Mouse (Mus musculus) embryonic facial prominence, embryonic 11.5 days (tissue): ENCODE results near the gene Eno2. TPM values are rescaled to one million over a fixed set of nuclear protein-coding genes. Genes with fewer than 3 reads are reported as not detected.
A peak's percentile ranks its signal among the peaks of the same experiment; 100 is the strongest.
"Not testable (repeated sequence)": the region's sequence is repeated elsewhere in the genome, so short reads cannot be mapped to it uniquely, and the experiment has no call there.

ENCODE experiments used
- ATAC-seq: fragments of 200-750 bp; cut with Nextera tagmentation; replicated peaks from 2 replicates; pipeline ENCODE4 v1.8.0; 2017; ENCODE audit warnings: low read depth; ENCODE audit not compliant: insufficient number of reproducible peaks, low FRiP score, low TSS enrichment
- DNase-seq: peaks from one replicate; pipeline ENCODE4 v3.0.0-alpha.2; 2015; ENCODE audit warnings: low spot score
- H3K27ac ChIP-seq: fragments of 300-500 bp; sonication (generic); replicated peaks from 2 replicates; pipeline ENCODE4 v1.5.1; 2014; ENCODE audit warnings: mild to moderate bottlenecking, low read depth, low read length, control low read depth
- H3K27me3 ChIP-seq: fragments of 300-500 bp; sonication (generic); 2 replicates; pipeline ENCODE4 v1.6.1; 2014; ENCODE audit warnings: mild to moderate bottlenecking, low read length, moderate library complexity, mixed read lengths; ENCODE audit not compliant: control insufficient read depth, insufficient read depth
- H3K36me3 ChIP-seq: fragments of 300-500 bp; sonication (generic); replicated peaks from 2 replicates; pipeline ENCODE4 v1.6.1; 2014; ENCODE audit warnings: low read depth, mild to moderate bottlenecking, low read length, moderate library complexity, mixed read lengths; ENCODE audit not compliant: control insufficient read depth, insufficient read depth
- H3K4me1 ChIP-seq: fragments of 300-500 bp; sonication (generic); 2 replicates; pipeline ENCODE4 v1.6.1; 2014; ENCODE audit warnings: low read length, mixed read lengths; ENCODE audit not compliant: control insufficient read depth, insufficient read depth
- H3K4me2 ChIP-seq: fragments of 300-500 bp; sonication (generic); 2 replicates; pipeline ENCODE4 v1.6.1; 2014; ENCODE audit warnings: low read depth, mild to moderate bottlenecking, control low read depth, low read length, moderate library complexity
- H3K4me3 ChIP-seq: fragments of 300-500 bp; sonication (generic); 2 replicates; pipeline ENCODE4 v1.5.1; 2014; ENCODE audit warnings: low read depth, low read length, control low read depth
- H3K9ac ChIP-seq: fragments of 300-500 bp; sonication (generic); replicated peaks from 2 replicates; pipeline ENCODE4 v1.6.1; 2014; ENCODE audit warnings: mild to moderate bottlenecking, control low read depth, low read length
- H3K9me3 ChIP-seq: fragments of 300-500 bp; sonication (generic); replicated peaks from 2 replicates; pipeline ENCODE4 v1.6.1; 2016; ENCODE audit warnings: mild to moderate bottlenecking, low read length, inconsistent platforms, mixed read lengths; ENCODE audit not compliant: control insufficient read depth
- WGBS: fragments of 180-500 bp; shearing (Covaris S2); extraction: QIAGEN DNeasy Blood & Tissue Kit; methylation state at CpG from one replicate; pipeline ENCODE4 v1.1.7; 2014; 5-methylcytosine and 5-hydroxymethylcytosine counted together
- polyA plus RNA-seq: library from polyadenylated mRNA; unstranded; fragments of >200 nt; fragmentation: Nextera tagmentation; extraction: Ambion mirVana; gene quantifications from 2 replicates; pipeline ENCODE4 v1.2.1, GENCODE M21; 2014

Eno2 gene
- polyA plus RNA-seq, 1 experiment from 2014 or later, result 4.3 TPM

DNA sequence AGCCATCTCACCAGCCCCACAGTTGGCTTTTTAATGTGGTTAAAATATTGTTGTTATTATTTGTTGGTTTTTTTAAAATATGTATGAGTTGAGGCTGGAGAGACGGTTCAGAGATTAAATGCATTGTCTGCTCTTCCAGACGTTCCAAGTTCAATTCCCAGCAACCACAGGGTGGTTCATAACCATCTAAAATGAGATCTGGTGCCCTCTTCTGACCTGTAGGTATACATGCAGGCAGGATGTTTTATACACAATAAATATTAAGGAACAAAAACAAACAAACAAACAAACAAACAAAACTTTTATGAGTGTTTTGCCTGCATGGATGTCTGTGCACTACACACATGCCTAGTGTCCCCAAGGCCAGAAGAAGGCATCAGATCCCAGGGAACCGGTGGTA lies 33.6 kb upstream of the Eno2 start:
- Histone ChIP-seq H3K27me3 (no peaks in the 10 kb centered on the region), H3K4me1 (no peaks in the 10 kb centered on the region; the same call in 1 of the 2 replicates), H3K27ac (no peak overlapping the region), H3K4me2 (no peak overlapping the region), H3K4me3 (no peak overlapping the region), H3K9me3 (no peaks in the 10 kb centered on the region), H3K36me3 (no peaks in the 10 kb centered on the region), H3K9ac (no peak overlapping the region)
- WGBS, result 63% methylated on average over 3 of the region's 3 CpGs
- no peak for ATAC-seq
- no peak for DNase-seq

- not testable (repeated sequence) for H3K4me3 ChIP-seq
- peak; percentile 41; the same call in 1 of the 2 replicates for ATAC-seq
- WGBS, result 8% methylated on average over 5 of the region's 9 CpGs
These were observed 32.9 kb upstream of the Eno2 start for GRCm38 (mm10) chr6:124802400-124802799.

GRCm38 (mm10) chr6:124796200-124796599 lies 26.7 kb upstream of the Eno2 start:
- H3K27me3 ChIP-seq, result no peaks in the 10 kb centered on the region
- H3K36me3 ChIP-seq, result no peaks in the 10 kb centered on the region
- no peaks in the 10 kb centered on the region for H3K9me3 ChIP-seq
- no peak overlapping the region for H3K4me3 ChIP-seq
- WGBS, result 78% methylated on average over 2 of the region's 2 CpGs
- no peak for DNase-seq
- H3K9ac ChIP-seq, result no peak overlapping the region
- H3K4me2 ChIP-seq, result no peak overlapping the region
- H3K27ac ChIP-seq, result no peak overlapping the region
- ATAC-seq, result no peak
- H3K4me1 ChIP-seq, result no peaks in the 10 kb centered on the region

More at GRCm38 (mm10) chr6:124802400-124802799, 32.9 kb upstream of the Eno2 start:
- H3K27me3 ChIP-seq, H3K36me3 ChIP-seq, H3K4me1 ChIP-seq, H3K27ac ChIP-seq, H3K9ac ChIP-seq, H3K4me2 ChIP-seq, H3K9me3 ChIP-seq: not testable (repeated sequence)
- DNase-seq, result peak; percentile 44

DNA sequence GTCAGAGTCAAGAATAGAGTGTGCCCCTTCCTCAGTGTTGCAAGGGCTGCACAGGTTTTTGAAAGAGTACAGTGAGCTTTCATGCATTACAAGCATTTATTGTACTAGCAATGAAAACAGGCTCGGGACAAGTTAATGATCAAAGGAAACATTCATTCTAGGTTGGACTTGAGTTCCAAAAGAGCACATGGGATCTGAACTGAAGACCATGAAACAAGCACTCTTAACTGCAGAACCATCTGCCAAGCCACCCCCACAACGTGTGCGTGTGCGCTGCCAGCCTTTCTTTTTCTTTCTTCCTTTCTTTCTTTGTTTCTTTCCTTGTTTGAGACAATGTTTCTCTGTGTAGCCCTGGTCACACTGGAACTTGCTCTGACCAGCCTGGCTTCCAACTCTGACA lies 26.3 kb upstream of the Eno2 start:
- no peak for DNase-seq
- no peak for ATAC-seq
- Histone ChIP-seq H3K36me3 (no peaks in the 10 kb centered on the region), H3K9me3 (no peaks in the 10 kb centered on the region), H3K9ac (no peak overlapping the region), H3K4me2 (no peak overlapping the region), H3K4me1 (no peaks in the 10 kb centered on the region), H3K27ac (no peak overlapping the region), H3K27me3 (no peaks in the 10 kb centered on the region), H3K4me3 (no peak overlapping the region)
- WGBS, result 82% methylated on average over 4 of the region's 4 CpGs

DNA sequence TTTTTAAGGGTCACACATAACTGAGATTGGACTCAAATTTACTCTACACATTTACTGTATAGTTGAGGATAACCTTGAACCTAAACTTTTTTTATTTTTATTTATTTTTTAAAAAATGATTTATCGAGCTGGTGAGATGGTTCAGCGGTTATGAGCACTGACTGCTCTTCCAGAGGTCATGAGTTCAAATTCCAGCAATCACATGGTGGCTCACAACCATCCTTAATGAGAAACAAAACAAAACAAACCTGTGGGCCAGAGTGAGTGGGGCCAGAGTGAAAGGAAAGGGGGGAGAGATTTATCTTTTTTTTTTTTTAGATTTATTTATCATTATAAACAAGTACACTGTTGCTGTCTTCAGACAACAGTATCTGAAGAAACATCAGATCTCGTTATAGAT lies 22.4 kb upstream of the Eno2 start:
- Histone ChIP-seq H3K4me3 (no peak overlapping the region), H3K9me3 (no peaks in the 10 kb centered on the region), H3K4me2 (no peak overlapping the region), H3K4me1 (no peaks in the 10 kb centered on the region), H3K9ac (no peak overlapping the region), H3K27ac (no peak overlapping the region), H3K36me3 (no peaks in the 10 kb centered on the region), H3K27me3 (no peaks in the 10 kb centered on the region)
- WGBS, result 81% methylated on average over 3 of the region's 3 CpGs
- DNase-seq, result no peak
- no peak for ATAC-seq

- Histone ChIP-seq H3K27ac (no peak overlapping the region), H3K4me1 (no peaks in the 10 kb centered on the region), H3K27me3 (no peaks in the 10 kb centered on the region), H3K36me3 (no peaks in the 10 kb centered on the region), H3K9me3 (no peaks in the 10 kb centered on the region), H3K4me2 (no peak overlapping the region), H3K9ac (no peak overlapping the region), H3K4me3 (no peak overlapping the region)
- ATAC-seq, result no peak
- 58% methylated on average over 4 of the region's 4 CpGs for WGBS
- no peak for DNase-seq
These were observed 20.6 kb upstream of the Eno2 start for GRCm38 (mm10) chr6:124790121-124790520.

DNA sequence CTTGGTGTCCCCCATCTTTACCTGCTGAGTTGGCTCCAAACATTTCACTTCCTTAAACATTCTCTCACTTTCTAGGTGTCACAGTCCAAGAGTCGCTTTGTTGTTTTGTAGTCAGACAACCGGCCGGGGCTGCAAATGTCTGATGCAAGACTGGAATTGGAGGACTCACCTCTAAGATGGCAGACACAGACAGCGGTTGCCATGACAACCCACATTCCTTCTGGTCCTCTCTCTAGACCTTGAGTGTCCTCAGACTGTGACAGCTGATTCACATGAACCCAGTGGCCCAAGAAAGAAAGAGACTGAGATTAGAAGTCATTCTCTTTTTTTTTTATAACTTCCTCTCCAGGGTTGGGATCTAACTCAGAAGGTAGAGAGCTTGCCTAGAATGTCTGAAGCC lies 20.0 kb upstream of the Eno2 start:
- DNase-seq (no peak), ATAC-seq (no peak)
- Histone ChIP-seq H3K9me3 (no peaks in the 10 kb centered on the region), H3K4me1 (no peaks in the 10 kb centered on the region), H3K4me3 (no peak overlapping the region), H3K4me2 (no peak overlapping the region), H3K27ac (no peak overlapping the region), H3K9ac (no peak overlapping the region), H3K27me3 (no peaks in the 10 kb centered on the region), H3K36me3 (no peaks in the 10 kb centered on the region)
- WGBS, result 84% methylated on average over 4 of the region's 4 CpGs

- Histone ChIP-seq H3K4me3 (no peak overlapping the region), H3K9ac (no peak overlapping the region), H3K36me3 (no peaks in the 10 kb centered on the region), H3K27ac (no peak overlapping the region), H3K4me1 (no peaks in the 10 kb centered on the region), H3K27me3 (no peaks in the 10 kb centered on the region), H3K9me3 (no peaks in the 10 kb centered on the region), H3K4me2 (no peak overlapping the region)
- no peak for DNase-seq
- ATAC-seq, result no peak
- WGBS, result 77% methylated on average over 10 of the region's 10 CpGs
These were observed 18.2 kb upstream of the Eno2 start for GRCm38 (mm10) chr6:124787722-124788121.
